Mouse (Mus musculus): ENCODE measurements around the gene Qpct. TPM values are rescaled to one million over a fixed set of nuclear protein-coding genes. Genes with fewer than 3 reads are reported as not detected.

The Qpct gene
- total RNA-seq, 2 experiments from 2014 or later, result 8.4 to 10.2 TPM

Other genes with a start within 250 kb of the Qpct start
- 10 to 100 TPM; 55.4 to 60.1 TPM for gene Heatr5b, start 216.5 kb upstream of the Qpct start, total RNA-seq (2021)
- gene Gpatch11, start 216.3 kb upstream of the Qpct start, total RNA-seq (2021), result 10 to 100 TPM; 35.9 to 44.5 TPM
- 1 to 10 TPM; 3.6 to 4.6 TPM for gene Eif2ak2, start 169.3 kb upstream of the Qpct start, total RNA-seq (2021)
- under 1 TPM in 1 of 2 experiments, not detected in 1; 0.44 TPM for gene Sult6b1, start 144.9 kb upstream of the Qpct start, total RNA-seq (2021)
- 10 to 100 TPM; 27.5 to 28.0 TPM for gene Cebpzos, start 135.4 kb upstream of the Qpct start, total RNA-seq (2021)
- gene Cebpz, start 114.8 kb upstream of the Qpct start, total RNA-seq (2021), result 10 to 100 TPM; 27.1 to 31.5 TPM
- gene Ndufaf7, start 114.8 kb upstream of the Qpct start, total RNA-seq (2021), result 10 to 100 TPM; 53.7 to 58.1 TPM
- gene Prkd3, start 31.1 kb upstream of the Qpct start, total RNA-seq (2021), result 10 to 100 TPM; 10.1 to 10.2 TPM

All from left cerebral cortex, postnatal 36 days (tissue).